Mouse (Mus musculus): ENCODE data around the gene Emc6.

DNA sequence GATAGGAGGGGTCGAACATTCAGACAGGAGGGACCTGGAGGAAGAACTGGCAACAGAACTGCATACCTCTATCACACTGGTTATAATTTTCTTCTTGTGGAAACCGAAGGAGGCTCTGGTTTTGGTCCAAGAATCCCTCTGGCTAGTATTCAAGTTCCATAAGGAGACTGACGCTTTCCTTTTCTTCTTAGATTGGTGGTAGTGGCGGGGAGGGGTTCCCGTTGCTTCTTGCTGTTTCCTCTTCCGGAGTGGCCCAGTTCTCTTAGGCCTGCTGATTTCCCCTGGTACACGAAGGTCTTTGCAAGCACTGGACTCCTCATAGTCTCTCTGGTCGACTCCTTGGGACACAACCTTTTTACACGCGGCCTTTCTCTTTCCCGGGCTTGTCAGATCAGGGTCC lies 39.7 kb downstream of the Emc6 start:
- TF ChIP-seq CTCF (IDR thresholded peaks at IDR 0.05; ENCODE audit: low read depth): no peak
- no peak for TF ChIP-seq EP300 (IDR thresholded peaks at IDR 0.05; ENCODE audit: low read depth)
